In the genomic region with DNA sequence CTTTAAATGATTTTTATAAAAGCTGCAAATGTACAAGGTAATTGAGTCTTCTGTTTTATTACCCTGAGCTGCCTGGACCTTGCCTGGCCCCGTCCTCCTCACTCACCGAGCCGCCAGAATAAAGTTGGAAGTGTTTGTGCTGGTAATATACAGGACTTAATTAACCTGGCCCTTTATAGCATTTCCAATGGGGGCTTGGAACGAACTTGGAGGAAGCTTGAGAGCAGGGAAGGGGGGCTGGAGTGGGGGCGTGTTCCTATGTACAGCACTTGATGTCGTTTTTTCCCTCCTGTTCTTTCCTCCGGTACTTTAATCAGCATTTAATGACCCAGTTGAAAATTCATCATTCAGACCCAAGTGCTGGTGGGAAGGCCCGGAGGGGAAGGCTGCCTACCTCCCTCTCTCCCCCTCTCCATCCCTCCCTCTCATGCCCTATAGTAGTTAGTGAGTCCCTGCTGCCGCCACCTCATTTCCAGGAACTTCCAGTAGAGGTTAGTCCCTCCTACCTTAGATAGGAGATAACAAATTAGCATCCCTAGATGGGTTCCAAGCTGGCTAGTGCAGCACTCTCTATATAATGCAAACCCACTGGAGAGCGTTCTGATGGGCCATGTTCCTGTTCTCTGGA, we compare ENCODE assay signal across 28 mouse cellular contexts. TPM values are rescaled to one million over a fixed set of nuclear protein-coding genes. Genes with fewer than 3 reads are reported as not detected.
DNase-seq lines count a peak whose midpoint lies in the region; ATAC-seq lines count a peak whose summit lies in the region.
"Had no signal": no experiment of that assay in that cellular context is flagged by ENCODE, and none has a peak within 500 bp of the region (broad histone marks: within the 10 kb centered on the region; RNA-seq: fewer than 3 reads in every experiment).

No protein-coding gene starts in this region.

- no peaks in the 10 kb centered on the region for H3K9me3 ChIP-seq in kidney, embryonic 14.5 days (ENCODE audit: control insufficient read depth, low read length)
- H3K9me3 ChIP-seq in neural tube, embryonic 13.5 days: no peaks in the 10 kb centered on the region
- no peaks in the 10 kb centered on the region for H3K9me3 ChIP-seq in limb, embryonic 15.5 days
- H3K9me3 ChIP-seq in forebrain, embryonic 16.5 days (ENCODE audit: control insufficient read depth, low read length): 0 out of 2 replicates have a peak, but pooled peaks cover 3% of the 10 kb centered on the region
- H3K9me3 ChIP-seq: embryonic facial prominence, embryonic 10.5 days; forebrain, embryonic 15.5 days; G1E; heart, embryonic 13.5 days; hindbrain, embryonic 12.5 days; intestine, embryonic 15.5 days had no signal

- no peak for DNase-seq in kidney, adult 18-20 months
- no peak for DNase-seq in neural tube, embryonic 10.5 days (ENCODE audit: extremely low spot score, low spot score)
- DNase-seq: adrenal gland, adult 2 months; cerebellum, adult 11-12 months; cerebellum, postnatal 10 days; gastrocnemius, postnatal 14 days; heart, adult 18-20 months; heart, postnatal 14 days; kidney, postnatal 36 days; lung, embryonic 14.5 days; retina, postnatal 1 day; right cerebral cortex, postnatal 25 days had no signal

- H3K36me3 ChIP-seq in kidney, embryonic 14.5 days (ENCODE audit: control insufficient read depth, insufficient read depth, low read length): no peaks in the 10 kb centered on the region
- H3K36me3 ChIP-seq in neural tube, embryonic 13.5 days: no peaks in the 10 kb centered on the region
- no peaks in the 10 kb centered on the region for H3K36me3 ChIP-seq in limb, embryonic 15.5 days
- no peaks in the 10 kb centered on the region for H3K36me3 ChIP-seq in forebrain, embryonic 16.5 days (ENCODE audit: control insufficient read depth, insufficient read depth)
- H3K36me3 ChIP-seq: embryonic facial prominence, embryonic 10.5 days; forebrain, embryonic 15.5 days; G1E; heart, embryonic 13.5 days; hindbrain, embryonic 12.5 days; intestine, embryonic 15.5 days had no signal

- peaks cover 9% of the 10 kb centered on the region; the same call in 1 of the 2 replicates for H3K4me1 ChIP-seq in kidney, embryonic 14.5 days (ENCODE audit: control insufficient read depth, insufficient read depth, low read length)
- peaks cover 16% of the 10 kb centered on the region for H3K4me1 ChIP-seq in neural tube, embryonic 13.5 days (replicated peaks)
- H3K4me1 ChIP-seq in limb, embryonic 15.5 days: peaks cover 19% of the 10 kb centered on the region
- H3K4me1 ChIP-seq in forebrain, embryonic 16.5 days (replicated peaks; ENCODE audit: control insufficient read depth, insufficient read depth, low read length): no peaks in the 10 kb centered on the region
- H3K4me1 ChIP-seq: embryonic facial prominence, embryonic 10.5 days; forebrain, embryonic 15.5 days; heart, embryonic 13.5 days; hindbrain, embryonic 12.5 days; intestine, embryonic 15.5 days had no signal

- no peak overlapping the region for H3K4me3 ChIP-seq in kidney, embryonic 14.5 days (ENCODE audit: low read length)
- no peak overlapping the region for H3K4me3 ChIP-seq in neural tube, embryonic 13.5 days
- no peak overlapping the region for H3K4me3 ChIP-seq in limb, embryonic 15.5 days
- no peak overlapping the region for H3K4me3 ChIP-seq in forebrain, embryonic 16.5 days (replicated peaks; ENCODE audit: low read length)
- H3K4me3 ChIP-seq: embryonic facial prominence, embryonic 10.5 days; forebrain, embryonic 15.5 days; heart, embryonic 13.5 days; hindbrain, embryonic 12.5 days; intestine, embryonic 15.5 days; left cerebral cortex, adult 2 months had no signal

- H3K27me3 ChIP-seq in kidney, embryonic 14.5 days (ENCODE audit: control insufficient read depth, insufficient read depth, low read length): no peaks in the 10 kb centered on the region
- no peaks in the 10 kb centered on the region for H3K27me3 ChIP-seq in neural tube, embryonic 13.5 days
- H3K27me3 ChIP-seq in limb, embryonic 15.5 days: peaks cover 15% of the 10 kb centered on the region
- no peaks in the 10 kb centered on the region for H3K27me3 ChIP-seq in forebrain, embryonic 16.5 days (replicated peaks; ENCODE audit: control insufficient read depth, insufficient read depth, low read length)
- H3K27me3 ChIP-seq: CH12.LX; forebrain, embryonic 15.5 days; heart, embryonic 13.5 days; hindbrain, embryonic 12.5 days; intestine, embryonic 15.5 days; Patski had no signal

- H3K9ac ChIP-seq in kidney, embryonic 14.5 days (ENCODE audit: low read depth, low read length): no peak overlapping the region
- no peak overlapping the region for H3K9ac ChIP-seq in neural tube, embryonic 13.5 days
- no peak overlapping the region for H3K9ac ChIP-seq in limb, embryonic 15.5 days
- no peak overlapping the region for H3K9ac ChIP-seq in forebrain, embryonic 16.5 days (replicated peaks; ENCODE audit: low read depth, low read length)
- H3K9ac ChIP-seq: forebrain, embryonic 15.5 days; heart, embryonic 13.5 days; hindbrain, embryonic 12.5 days; intestine, embryonic 15.5 days; liver, embryonic 14.5 days; lung, embryonic 14.5 days had no signal

- no peak overlapping the region for H3K4me2 ChIP-seq in kidney, embryonic 14.5 days (replicated peaks; ENCODE audit: low read depth, low read length)
- no peak overlapping the region for H3K4me2 ChIP-seq in neural tube, embryonic 13.5 days
- H3K4me2 ChIP-seq in limb, embryonic 15.5 days: no peak overlapping the region
- H3K4me2 ChIP-seq in forebrain, embryonic 16.5 days (ENCODE audit: low read length): no peak overlapping the region
- H3K4me2 ChIP-seq: forebrain, embryonic 15.5 days; heart, embryonic 13.5 days; hindbrain, embryonic 12.5 days; intestine, embryonic 15.5 days; lung, embryonic 14.5 days had no signal

- WGBS in kidney, embryonic 14.5 days: 23% methylated on average over 10 of the region's 10 CpGs
- 47% methylated on average over 10 of the region's 10 CpGs for WGBS in neural tube, embryonic 13.5 days
- WGBS in limb, embryonic 15.5 days: 35% methylated on average over 10 of the region's 10 CpGs
- 36% methylated on average over 10 of the region's 10 CpGs for WGBS in forebrain, embryonic 16.5 days

- peak; percentile 82 for ATAC-seq in kidney, embryonic 14.5 days (ENCODE audit: low FRiP score, low TSS enrichment)
- peak; percentile 53; the same call in 1 of the 2 replicates for ATAC-seq in neural tube, embryonic 13.5 days (ENCODE audit: low read depth)
- peak; percentile 68 for ATAC-seq in limb, embryonic 15.5 days (ENCODE audit: insufficient number of reproducible peaks, low FRiP score, low TSS enrichment, low read depth)
- ATAC-seq in forebrain, embryonic 16.5 days: no peak
- no peak for ATAC-seq in inflammation-experienced regulatory T-cells, adult 6 months
- ATAC-seq: forebrain, embryonic 15.5 days; intestine, embryonic 15.5 days; midbrain, embryonic 16.5 days; Patski had no signal

- peak overlapping the region; percentile 26; the same call in 1 of the 2 replicates for H3K27ac ChIP-seq in kidney, embryonic 14.5 days (ENCODE audit: low read depth, low read length)
- peak overlapping the region; percentile 33; the same call in 1 of the 2 replicates for H3K27ac ChIP-seq in neural tube, embryonic 13.5 days (replicated peaks)
- H3K27ac ChIP-seq in limb, embryonic 15.5 days: peak overlapping the region; percentile 24
- H3K27ac ChIP-seq in forebrain, embryonic 16.5 days (ENCODE audit: low read length): no peak overlapping the region
- H3K27ac ChIP-seq: embryonic facial prominence, embryonic 10.5 days; forebrain, embryonic 15.5 days; heart, embryonic 13.5 days; hindbrain, embryonic 12.5 days; intestine, embryonic 15.5 days; left cerebral cortex, adult 2 months; liver, embryonic 14.5 days had no signal

RNA-seq across cellular contexts. Expression of gene Zfp503, which starts 37.4 kb away (rescaled TPM):
- 26.7 and 44.3 TPM in 2 replicates for polyA plus RNA-seq in kidney, embryonic 14.5 days (2014; fragmentation: Nextera tagmentation; extraction: Ambion mirVana)
- polyA plus RNA-seq in neural tube, embryonic 13.5 days (2015; fragmentation: Nextera tagmentation; extraction: Ambion mirVana): 16.9 and 20.4 TPM in 2 replicates
- 16.1 and 21.6 TPM in 2 replicates for polyA plus RNA-seq in limb, embryonic 15.5 days (2015; fragmentation: Nextera tagmentation; extraction: Ambion mirVana)
- polyA plus RNA-seq in forebrain, embryonic 16.5 days (2015; fragmentation: Nextera tagmentation; extraction: Ambion mirVana): 5.4 and 5.5 TPM in 2 replicates
- not detected for polyA plus RNA-seq in inflammation-experienced regulatory T-cells, adult 6 months (2017; shearing (Covaris generic))

Comparison
In these comparisons a context has a peak if more than half of its experiments do, and no peak if none do; other contexts are left out.
1. ATAC-seq: peak in kidney, embryonic 14.5 days (single experiment), neural tube, embryonic 13.5 days (single experiment) and limb, embryonic 15.5 days (single experiment); none in forebrain, embryonic 16.5 days (single experiment) and inflammation-experienced regulatory T-cells, adult 6 months (single experiment).